Mouse (Mus musculus) megakaryocyte, embryonic 14.5 days (primary cell): Measurements from ENCODE around the gene Slc17a7. TPM values are rescaled to one million over a fixed set of nuclear protein-coding genes. Genes with fewer than 3 reads are reported as not detected.

Source experiments
- H3K27me3 ChIP-seq: replicated peaks from 2 replicates; pipeline ENCODE3; 2012; ENCODE audit warnings: inconsistent platforms
- H3K36me3 ChIP-seq: replicated peaks from 2 replicates; pipeline ENCODE3; 2012; ENCODE audit warnings: low read length, inconsistent platforms, mixed read lengths
- H3K4me1 ChIP-seq: 2 replicates; pipeline ENCODE4 v1.6.1; 2012; ENCODE audit warnings: inconsistent platforms
- H3K4me3 ChIP-seq: replicated peaks from 2 replicates; pipeline ENCODE3; 2012; ENCODE audit warnings: moderate library complexity, mild to moderate bottlenecking, inconsistent platforms
- H3K9me3 ChIP-seq: 2 replicates; pipeline ENCODE4 v1.6.1; 2012; ENCODE audit warnings: inconsistent platforms
- FLI1 ChIP-seq: IDR thresholded peaks from 2 replicates; pipeline ENCODE4 v1.6.1; 2012; ENCODE audit warnings: low read length, inconsistent platforms, mixed read lengths
- GATA1 ChIP-seq: IDR thresholded peaks from 3 replicates; pipeline ENCODE4 v1.6.1; 2012; ENCODE audit warnings: mixed read lengths, low read length, inconsistent platforms, borderline replicate concordance
- polyA plus RNA-seq: library from polyadenylated mRNA; stranded (reverse); fragments of >175 nt; gene quantifications from 2 replicates; pipeline ENCODE4 v1.2.3, GENCODE M21; 2012; ENCODE audit warnings: low replicate concordance; ENCODE audit not compliant: insufficient read depth

The Slc17a7 gene
- polyA plus RNA-seq, 1 experiment, result 0.06 TPM

DNA sequence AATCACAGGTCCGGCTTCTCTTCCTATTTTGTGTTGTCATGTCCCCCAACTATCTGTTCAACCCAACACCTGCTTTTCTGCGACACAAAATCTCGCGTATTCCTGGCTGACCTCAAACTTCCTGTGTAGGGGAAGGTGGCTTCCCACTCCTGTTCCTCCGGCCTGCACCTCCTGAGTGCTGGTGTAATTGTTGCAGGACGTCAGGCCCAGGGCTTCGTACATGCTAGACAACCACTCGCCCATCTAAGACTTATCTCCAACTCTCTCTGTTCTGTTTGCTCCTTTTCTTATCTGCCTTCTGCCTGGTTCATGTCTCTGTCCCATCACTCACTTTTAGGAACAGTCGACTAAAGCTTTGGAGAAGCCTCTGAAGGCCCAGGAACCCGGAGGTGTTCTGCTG is 47.3 kb downstream of the Slc17a7 start:
- Histone ChIP-seq H3K9me3 (peaks cover 9% of the 10 kb centered on the region; the same call in 1 of the 2 replicates), H3K4me3 (no peak overlapping the region), H3K36me3 (no peaks in the 10 kb centered on the region), H3K27me3 (peaks cover 69% of the 10 kb centered on the region), H3K4me1 (peaks cover 20% of the 10 kb centered on the region)
- TF ChIP-seq GATA1 (no peak), FLI1 (no peak)

- Histone ChIP-seq H3K9me3 (peaks cover 9% of the 10 kb centered on the region; the same call in 1 of the 2 replicates), H3K36me3 (no peaks in the 10 kb centered on the region), H3K27me3 (peaks cover 73% of the 10 kb centered on the region), H3K4me1 (peaks cover 28% of the 10 kb centered on the region), H3K4me3 (peak within 1 kb of the TSS; percentile 85)
- no peak for TF ChIP-seq GATA1
- TF ChIP-seq FLI1, result no peak
Observed at GRCm38 (mm10) chr7:45211851-45212251, 48.1 kb downstream of the Slc17a7 start, which contains the start of gene Dkkl1. Gene Dkkl1 (minus strand): TSS chr7:45212147.

- TF ChIP-seq GATA1 (no peak), FLI1 (no peak)
- Histone ChIP-seq H3K9me3 (peaks cover 9% of the 10 kb centered on the region; the same call in 1 of the 2 replicates), H3K36me3 (no peaks in the 10 kb centered on the region), H3K4me3 (peak overlapping the region; percentile 50), H3K4me1 (peaks cover 32% of the 10 kb centered on the region), H3K27me3 (peaks cover 76% of the 10 kb centered on the region)
Observed at GRCm38 (mm10) chr7:45212356-45212755, 48.6 kb downstream of the Slc17a7 start.

DNA sequence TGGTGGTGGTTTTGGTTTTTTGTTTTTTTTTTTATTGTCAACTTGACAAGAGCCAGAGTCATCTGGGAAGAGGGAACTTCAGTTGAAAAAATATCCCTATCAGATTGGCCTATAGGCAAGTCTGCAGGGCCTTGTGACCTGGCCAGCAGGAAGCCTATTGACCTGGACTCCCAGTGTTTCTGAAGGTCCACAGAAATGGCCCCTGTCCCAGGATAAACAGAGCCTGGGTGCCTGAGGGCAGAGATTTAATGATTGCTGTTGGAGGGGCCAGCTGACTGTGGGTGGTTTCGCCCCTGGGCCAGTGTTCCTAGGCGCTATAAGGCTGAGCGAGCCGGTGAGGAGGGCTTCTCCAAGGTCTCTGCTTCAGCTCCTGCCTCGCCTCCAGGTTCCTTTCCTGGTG is 50.0 kb downstream of the Slc17a7 start:
- Histone ChIP-seq H3K4me1 (peaks cover 33% of the 10 kb centered on the region), H3K27me3 (peaks cover 77% of the 10 kb centered on the region), H3K36me3 (no peaks in the 10 kb centered on the region), H3K9me3 (peaks cover 6% of the 10 kb centered on the region; the same call in 1 of the 2 replicates), H3K4me3 (no peak overlapping the region)
- TF ChIP-seq FLI1 (no peak), GATA1 (no peak)

DNA sequence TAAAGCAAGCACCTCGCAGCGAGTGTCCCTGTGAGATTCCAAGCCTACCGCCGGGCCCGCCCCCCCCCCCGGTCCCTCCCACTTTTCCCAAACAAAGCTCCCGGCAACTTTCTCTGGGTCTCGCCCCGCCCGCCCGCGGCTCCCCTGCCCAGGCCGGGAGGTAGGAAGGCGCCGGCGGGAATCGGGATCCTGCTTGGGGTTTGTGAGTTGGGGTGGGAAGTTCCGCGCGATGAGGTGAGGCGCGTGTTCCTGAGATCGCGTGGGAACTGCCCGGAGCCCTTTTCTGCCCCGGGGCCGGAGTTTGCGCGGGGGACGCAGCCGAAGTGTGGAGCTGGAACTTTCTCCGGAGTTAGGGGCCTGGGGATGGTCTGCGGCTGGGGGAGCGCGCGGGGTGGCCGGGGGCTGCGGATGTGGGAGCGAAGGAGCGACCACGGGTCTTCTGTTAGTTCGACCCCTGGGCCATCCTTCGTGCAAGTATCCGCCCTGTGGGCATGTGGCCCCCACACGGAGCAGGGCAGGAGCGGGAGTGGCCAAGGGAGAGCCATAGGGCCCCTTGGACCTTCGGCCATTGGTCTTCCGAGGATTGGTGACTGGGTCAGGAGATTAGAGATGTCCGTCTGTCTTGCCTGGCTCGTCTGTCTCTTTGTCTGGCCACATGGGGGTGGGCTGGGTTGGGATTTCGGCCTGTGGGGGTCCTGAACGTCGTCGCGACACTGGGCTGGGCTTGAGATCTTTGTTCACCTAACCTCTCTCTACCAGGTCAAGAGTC is 52.1 kb downstream of the Slc17a7 start, which contains the start of gene Tead2:
Gene Tead2 (plus strand): TSS at position 81 of the 769 bp plus-strand sequence.
- Histone ChIP-seq H3K27me3 (peaks cover 59% of the 10 kb centered on the region), H3K36me3 (no peaks in the 10 kb centered on the region), H3K4me1 (peaks cover 54% of the 10 kb centered on the region), H3K9me3 (peaks cover 3% of the 10 kb centered on the region; the same call in 1 of the 2 replicates), H3K4me3 (peak within 1 kb of the TSS; percentile 15)
- TF ChIP-seq FLI1 (no peak), GATA1 (no peak)

- Histone ChIP-seq H3K36me3 (no peaks in the 10 kb centered on the region), H3K4me3 (no peak overlapping the region), H3K27me3 (peaks cover 54% of the 10 kb centered on the region), H3K4me1 (peaks cover 54% of the 10 kb centered on the region), H3K9me3 (peaks cover 3% of the 10 kb centered on the region; the same call in 1 of the 2 replicates)
- TF ChIP-seq GATA1, result no peak
- no peak for TF ChIP-seq FLI1
Observed at GRCm38 (mm10) chr7:45216442-45217183, 52.9 kb downstream of the Slc17a7 start.

DNA sequence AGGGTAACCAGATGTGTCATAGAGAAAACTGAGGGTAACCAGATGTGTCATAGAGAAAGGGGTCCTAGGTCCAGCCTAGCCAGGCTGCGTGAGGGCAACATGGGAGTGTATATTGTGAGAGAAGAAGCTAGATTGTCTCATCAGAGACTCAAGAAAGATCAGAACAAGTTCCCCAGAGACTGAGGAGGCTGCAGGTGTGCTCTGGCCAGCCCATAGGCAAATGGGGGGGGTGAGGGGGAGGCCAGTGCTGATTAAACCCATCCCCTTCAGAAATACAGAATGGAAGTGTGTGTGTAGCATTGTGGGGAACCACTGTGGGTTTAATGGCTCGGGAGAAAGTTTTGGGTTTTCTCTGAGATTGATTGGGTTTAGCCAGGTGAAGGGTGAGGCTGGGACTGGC is 57.9 kb downstream of the Slc17a7 start:
- Histone ChIP-seq H3K4me1 (peaks cover 47% of the 10 kb centered on the region), H3K27me3 (peaks cover 39% of the 10 kb centered on the region), H3K4me3 (no peak overlapping the region), H3K9me3 (no peaks in the 10 kb centered on the region), H3K36me3 (no peaks in the 10 kb centered on the region)
- TF ChIP-seq FLI1 (no peak), GATA1 (no peak)

DNA sequence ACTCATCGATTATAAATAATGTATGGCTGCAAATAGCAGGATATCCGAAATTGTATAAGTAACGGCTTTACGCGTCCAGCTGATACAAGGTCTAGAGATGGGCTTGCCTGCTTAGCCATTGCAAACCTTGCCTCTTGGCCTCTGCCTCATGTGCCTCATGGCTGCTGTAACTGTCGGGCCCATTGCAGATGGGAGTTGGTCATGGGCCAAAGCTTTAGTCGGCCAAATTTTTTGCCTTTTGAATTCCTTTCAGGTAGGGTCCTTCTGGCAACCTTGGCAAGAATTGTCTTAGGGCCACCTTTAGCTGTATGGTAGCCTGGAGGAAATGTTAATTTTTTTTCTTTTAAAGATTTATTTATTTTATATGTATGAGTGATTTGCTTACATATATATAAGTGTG is 61.1 kb downstream of the Slc17a7 start:
- Histone ChIP-seq H3K4me3 (no peak overlapping the region), H3K4me1 (peaks cover 35% of the 10 kb centered on the region), H3K9me3 (no peaks in the 10 kb centered on the region), H3K36me3 (no peaks in the 10 kb centered on the region), H3K27me3 (peaks cover 37% of the 10 kb centered on the region)
- TF ChIP-seq GATA1, result no peak
- TF ChIP-seq FLI1, result no peak

Other genes starting within 250 kb of the Slc17a7 start
- gene Ap2a1, start 234.5 kb upstream of the Slc17a7 start, polyA plus RNA-seq, result 137 and 235 TPM in 2 replicates
- 0.62 TPM in 1 of 2 replicates, not detected in the other for gene Tsks, start 220.7 kb upstream of the Slc17a7 start, polyA plus RNA-seq
- 0.82 TPM in 1 of 2 replicates, not detected in the other for gene Cpt1c, start 189.1 kb upstream of the Slc17a7 start, polyA plus RNA-seq
- 7.0 and 74.9 TPM in 2 replicates for gene Prmt1, start 177.4 kb upstream of the Slc17a7 start, polyA plus RNA-seq
- gene Irf3, start 166.3 kb upstream of the Slc17a7 start, polyA plus RNA-seq, result 44.2 and 87.0 TPM in 2 replicates
- gene Bcl2l12, start 165.2 kb upstream of the Slc17a7 start, polyA plus RNA-seq, result 44.7 and 73.7 TPM in 2 replicates
- 219 and 387 TPM in 2 replicates for gene Scaf1, start 147.6 kb upstream of the Slc17a7 start, polyA plus RNA-seq
- 26.5 and 83.1 TPM in 2 replicates for gene Rras, start 146.0 kb upstream of the Slc17a7 start, polyA plus RNA-seq
- 63.6 and 73.6 TPM in 2 replicates for gene Prr12, start 111.1 kb upstream of the Slc17a7 start, polyA plus RNA-seq
- gene Nosip, start 101.5 kb upstream of the Slc17a7 start, polyA plus RNA-seq, result 150 and 186 TPM in 2 replicates
- 91.5 and 106 TPM in 2 replicates for gene Prrg2, start 101.3 kb upstream of the Slc17a7 start, polyA plus RNA-seq
- 1.7 TPM in 1 of 2 replicates, not detected in the other for gene Rcn3, start 71.7 kb upstream of the Slc17a7 start, polyA plus RNA-seq
- gene Fcgrt, start 60.1 kb upstream of the Slc17a7 start, polyA plus RNA-seq, result 28.9 and 70.0 TPM in 2 replicates
- gene Rps11, start 39.5 kb upstream of the Slc17a7 start, polyA plus RNA-seq, result 39.7 and 217 TPM in 2 replicates
- 3,981 and 5,869 TPM in 2 replicates for gene Rpl13a, start 35.2 kb upstream of the Slc17a7 start, polyA plus RNA-seq
- 2.1 and 9.4 TPM in 2 replicates for gene Gm45713, start 27.7 kb upstream of the Slc17a7 start, polyA plus RNA-seq
- 78.6 and 81.1 TPM in 2 replicates for gene Flt3l, start 27.5 kb upstream of the Slc17a7 start, polyA plus RNA-seq
- 35.3 and 64.9 TPM in 2 replicates for gene Pih1d1, start 9.6 kb upstream of the Slc17a7 start, polyA plus RNA-seq
- 56.7 and 76.4 TPM in 2 replicates for gene Aldh16a1, start 9.4 kb upstream of the Slc17a7 start, polyA plus RNA-seq
- not detected in 2 replicates for gene Gfy, start 15.6 kb downstream of the Slc17a7 start, polyA plus RNA-seq
- gene Pth2, start 17.0 kb downstream of the Slc17a7 start, polyA plus RNA-seq, result not detected in 2 replicates
- not detected in 2 replicates for gene Ccdc155, start 40.9 kb downstream of the Slc17a7 start, polyA plus RNA-seq
- 0.60 TPM in 1 of 2 replicates, not detected in the other for gene Dkkl1, start 48.2 kb downstream of the Slc17a7 start, polyA plus RNA-seq
- not detected in 2 replicates for gene Tead2, start 51.8 kb downstream of the Slc17a7 start, polyA plus RNA-seq
- 212 and 263 TPM in 2 replicates for gene Cd37, start 75.2 kb downstream of the Slc17a7 start, polyA plus RNA-seq
- not detected in 2 replicates for gene Slc6a16, start 77.1 kb downstream of the Slc17a7 start, polyA plus RNA-seq
- gene Slc6a21, start 113.6 kb downstream of the Slc17a7 start, polyA plus RNA-seq, result not detected in 2 replicates
- gene Trpm4, start 169.8 kb downstream of the Slc17a7 start, polyA plus RNA-seq, result 7.6 TPM in 1 of 2 replicates, not detected in the other
- gene Hrc, start 171.3 kb downstream of the Slc17a7 start, polyA plus RNA-seq, result not detected in 2 replicates
- gene Ppfia3, start 203.1 kb downstream of the Slc17a7 start, polyA plus RNA-seq, result 0.79 TPM in 1 of 2 replicates, not detected in the other
- 4.1 TPM in 1 of 2 replicates, not detected in the other for gene Lin7b, start 206.6 kb downstream of the Slc17a7 start, polyA plus RNA-seq
- 154 and 515 TPM in 2 replicates for gene Snrnp70, start 231.8 kb downstream of the Slc17a7 start, polyA plus RNA-seq
- gene Kcna7, start 241.7 kb downstream of the Slc17a7 start, polyA plus RNA-seq, result not detected in 2 replicates
- not detected in 2 replicates for gene Ntf5, start 249.7 kb downstream of the Slc17a7 start, polyA plus RNA-seq